Mouse (Mus musculus) forebrain, postnatal 0 days (tissue): Measurements from ENCODE around the gene Bysl. TPM values are rescaled to one million over a fixed set of nuclear protein-coding genes. Genes with fewer than 3 reads are reported as not detected.

Source experiments
- ATAC-seq: fragments of 200-750 bp; cut with Nextera tagmentation; 2 replicates; pipeline ENCODE4 v1.8.0; 2017; ENCODE audit warnings: mild to moderate bottlenecking, moderate library complexity
- DNase-seq: peaks from one replicate; pipeline ENCODE4 v3.0.0-alpha.2; 2015
- H3K27ac ChIP-seq: fragments of 300-500 bp; sonication (generic); 2 replicates; pipeline ENCODE4 v1.5.1; 2014; ENCODE audit warnings: low read depth, mild to moderate bottlenecking, antibody characterized with exemption, low read length, moderate library complexity, mixed read lengths
- H3K27me3 ChIP-seq: fragments of 300-500 bp; sonication (generic); 2 replicates; pipeline ENCODE4 v1.6.1; 2014; ENCODE audit warnings: mild to moderate bottlenecking, low read length, mixed read lengths; ENCODE audit not compliant: insufficient read depth
- H3K36me3 ChIP-seq: fragments of 300-500 bp; sonication (generic); 2 replicates; pipeline ENCODE4 v1.6.1; 2014; ENCODE audit warnings: mild to moderate bottlenecking, moderate library complexity; ENCODE audit not compliant: insufficient read depth
- H3K4me1 ChIP-seq: fragments of 300-500 bp; sonication (generic); 2 replicates; pipeline ENCODE4 v1.6.1; 2014; ENCODE audit warnings: antibody characterized with exemption; ENCODE audit not compliant: insufficient read depth
- H3K4me2 ChIP-seq: fragments of 300-500 bp; sonication (generic); 2 replicates; pipeline ENCODE4 v1.6.1; 2014; ENCODE audit warnings: low read depth, mild to moderate bottlenecking, moderate library complexity
- H3K4me3 ChIP-seq: fragments of 300-500 bp; sonication (generic); 2 replicates; pipeline ENCODE4 v1.5.1; 2014; ENCODE audit warnings: low read depth, low read length, mixed read lengths
- H3K9ac ChIP-seq: fragments of 300-500 bp; sonication (generic); 2 replicates; pipeline ENCODE4 v1.6.1; 2014; ENCODE audit warnings: mild to moderate bottlenecking
- H3K9me3 ChIP-seq: fragments of 300-500 bp; sonication (generic); 2 replicates; pipeline ENCODE4 v1.6.1; 2016; ENCODE audit warnings: low read length
- CTCF ChIP-seq: sonication (generic); IDR thresholded peaks from 2 replicates; pipeline ENCODE4 v1.5.1; 2016; ENCODE audit warnings: antibody characterized with exemption, control low read depth, low read depth
- whole genome bisulfite sequencing: fragments of 180-500 bp; shearing (Covaris S2); extraction: QIAGEN DNeasy Blood & Tissue Kit; methylation state at CpG from one replicate; pipeline ENCODE4 v1.1.7; 2014; 5-methylcytosine and 5-hydroxymethylcytosine counted together
- polyA plus RNA-seq: library from polyadenylated mRNA; unstranded; fragments of >200 nt; fragmentation: Nextera tagmentation; extraction: Ambion mirVana; gene quantifications from 2 replicates; pipeline ENCODE4 v1.2.1, GENCODE M21; 2015
- total RNA-seq: library from RNA; depleted of rRNA; stranded (reverse); fragments of >200 nt; gene quantifications from 2 replicates; pipeline ENCODE4 v1.2.3, GENCODE M21; 2014

Gene Bysl
- total and polyA plus RNA-seq, 2 experiments from 2014 or later, result 23.7 to 35.4 TPM

- TF ChIP-seq CTCF, result no peak
- no peaks in the 10 kb centered on the region for H3K9me3 ChIP-seq
- H3K4me1 ChIP-seq, result no peaks in the 10 kb centered on the region; the same call in 1 of the 2 replicates
- H3K36me3 ChIP-seq, result peaks cover 5% of the 10 kb centered on the region
- under 1% methylated on average over 43 of the region's 43 CpGs for WGBS
- no peaks in the 10 kb centered on the region for H3K27me3 ChIP-seq
- H3K9ac ChIP-seq, result peak overlapping the region; percentile 56
- H3K4me3 ChIP-seq, result peak overlapping the region; percentile 61
- H3K4me2 ChIP-seq, result peak overlapping the region; percentile 98
- DNase-seq, result peak; percentile 33
- ATAC-seq, result 0 out of 2 replicates have a peak, but pooled peaks have one; percentile 3
- H3K27ac ChIP-seq, result peak overlapping the region; percentile 69
These were observed 16.9 kb downstream of the Bysl start for GRCm38 (mm10) chr17:47594183-47594968.

GRCm38 (mm10) chr17:47593854-47594182 is 17.5 kb downstream of the Bysl start:
- H3K36me3 ChIP-seq, result no peaks in the 10 kb centered on the region; the same call in 1 of the 2 replicates
- TF ChIP-seq CTCF, result no peak
- peak overlapping the region; percentile 98 for H3K4me2 ChIP-seq
- no peak for ATAC-seq
- no peaks in the 10 kb centered on the region for H3K27me3 ChIP-seq
- H3K4me1 ChIP-seq, result no peaks in the 10 kb centered on the region; the same call in 1 of the 2 replicates
- peak overlapping the region; percentile 56 for H3K9ac ChIP-seq
- no peak for DNase-seq
- WGBS, result 0% methylated on average over 13 of the region's 13 CpGs
- H3K27ac ChIP-seq, result peak overlapping the region; percentile 69
- H3K4me3 ChIP-seq, result peak overlapping the region; percentile 61
- no peaks in the 10 kb centered on the region for H3K9me3 ChIP-seq

- H3K36me3 ChIP-seq, result no peaks in the 10 kb centered on the region
- DNase-seq (peak; percentile 93), ATAC-seq (peak; percentile 94)
- H3K9me3 ChIP-seq, result no peaks in the 10 kb centered on the region
- peak overlapping the region; percentile 69 for H3K27ac ChIP-seq
- 2% methylated on average over 63 of the region's 63 CpGs for WGBS
- no peaks in the 10 kb centered on the region for H3K27me3 ChIP-seq
- H3K4me3 ChIP-seq, result peak overlapping the region; percentile 61
- peak overlapping the region; percentile 98 for H3K4me2 ChIP-seq
- TF ChIP-seq CTCF, result 0 out of 2 replicates have a peak, but pooled peaks have one; percentile 4
- no peaks in the 10 kb centered on the region; the same call in 1 of the 2 replicates for H3K4me1 ChIP-seq
- peak overlapping the region; percentile 56 for H3K9ac ChIP-seq
These were observed 18.0 kb downstream of the Bysl start for GRCm38 (mm10) chr17:47593215-47593853.

GRCm38 (mm10) chr17:47591073-47591472 is 20.2 kb downstream of the Bysl start:
- Histone ChIP-seq H3K4me2 (no peak overlapping the region), H3K27ac (no peak overlapping the region), H3K9ac (no peak overlapping the region), H3K4me3 (no peak overlapping the region), H3K27me3 (no peaks in the 10 kb centered on the region), H3K36me3 (no peaks in the 10 kb centered on the region), H3K9me3 (no peaks in the 10 kb centered on the region), H3K4me1 (no peaks in the 10 kb centered on the region; the same call in 1 of the 2 replicates)
- TF ChIP-seq CTCF, result no peak
- ATAC-seq, result no peak
- WGBS, result 92% methylated on average over 3 of the region's 3 CpGs
- DNase-seq, result no peak

- no peaks in the 10 kb centered on the region for H3K9me3 ChIP-seq
- no peak overlapping the region for H3K4me2 ChIP-seq
- DNase-seq, result no peak
- H3K9ac ChIP-seq, result no peak overlapping the region
- H3K4me1 ChIP-seq, result no peaks in the 10 kb centered on the region; the same call in 1 of the 2 replicates
- no peak overlapping the region for H3K27ac ChIP-seq
- no peak for TF ChIP-seq CTCF
- 88% methylated on average over 8 of the region's 8 CpGs for WGBS
- H3K36me3 ChIP-seq, result no peaks in the 10 kb centered on the region
- H3K4me3 ChIP-seq, result no peak overlapping the region
- ATAC-seq, result no peak
- H3K27me3 ChIP-seq, result no peaks in the 10 kb centered on the region
These were observed 22.8 kb downstream of the Bysl start for GRCm38 (mm10) chr17:47588517-47588916.

- WGBS, result 92% methylated on average over 4 of the region's 4 CpGs
- Histone ChIP-seq H3K4me2 (no peak overlapping the region), H3K4me1 (no peaks in the 10 kb centered on the region), H3K36me3 (no peaks in the 10 kb centered on the region), H3K27ac (no peak overlapping the region), H3K9ac (no peak overlapping the region), H3K4me3 (no peak overlapping the region), H3K9me3 (no peaks in the 10 kb centered on the region), H3K27me3 (no peaks in the 10 kb centered on the region)
- DNase-seq (no peak), ATAC-seq (no peak)
- no peak for TF ChIP-seq CTCF
These were observed 30.3 kb downstream of the Bysl start for GRCm38 (mm10) chr17:47580962-47581361.

- DNase-seq (no peak), ATAC-seq (no peak)
- Histone ChIP-seq H3K36me3 (no peaks in the 10 kb centered on the region), H3K4me1 (no peaks in the 10 kb centered on the region), H3K27me3 (no peaks in the 10 kb centered on the region), H3K4me3 (no peak overlapping the region), H3K9me3 (no peaks in the 10 kb centered on the region), H3K27ac (no peak overlapping the region), H3K9ac (no peak overlapping the region), H3K4me2 (no peak overlapping the region)
- 96% methylated on average over 6 of the region's 6 CpGs for WGBS
- TF ChIP-seq CTCF, result no peak
These were observed 32.6 kb downstream of the Bysl start for GRCm38 (mm10) chr17:47578655-47579054.
